Comparison of ENCODE assay signal across 22 mouse cellular contexts in genomic region chr5:118818294-118818693, GRCm38 (mm10).
"Had no signal": no experiment of that assay in that cellular context is flagged by ENCODE, and none has a peak within 500 bp of the region (broad histone marks: within the 10 kb centered on the region; RNA-seq: fewer than 3 reads in every experiment).

No protein-coding gene starts in this region.

- H3K27me3 ChIP-seq: heart, embryonic 12.5 days; hindbrain, embryonic 13.5 days; hindbrain, embryonic 15.5 days; liver, embryonic 12.5 days had no signal

- H3K4me1 ChIP-seq: hindbrain, embryonic 13.5 days; hindbrain, embryonic 15.5 days; limb, embryonic 15.5 days; liver, embryonic 12.5 days had no signal

- H3K4me2 ChIP-seq: heart, embryonic 12.5 days; hindbrain, embryonic 13.5 days; hindbrain, embryonic 15.5 days; limb, embryonic 15.5 days; liver, embryonic 12.5 days had no signal

- H3K36me3 ChIP-seq: heart, embryonic 10.5 days; heart, embryonic 12.5 days; hindbrain, embryonic 13.5 days; hindbrain, embryonic 15.5 days; limb, embryonic 15.5 days; liver, embryonic 12.5 days had no signal

- H3K9ac ChIP-seq: heart, embryonic 12.5 days; hindbrain, embryonic 13.5 days; hindbrain, embryonic 15.5 days; limb, embryonic 15.5 days; liver, embryonic 12.5 days; liver, embryonic 14.5 days had no signal

- DNase-seq: gastrocnemius, adult 2 months; gastrocnemius, postnatal 10 days; gastrocnemius, postnatal 25 days; heart, adult 18-20 months; heart, postnatal 10 days; heart, postnatal 36 days; kidney, adult 18-20 months; kidney, adult 8-10 months; kidney, postnatal 10 days; kidney, postnatal 25 days; kidney, postnatal 4 days had no signal

- ATAC-seq: hindbrain, postnatal 0 days; intestine, postnatal 0 days; liver, embryonic 12.5 days had no signal

- H3K9me3 ChIP-seq: hindbrain, embryonic 15.5 days; limb, embryonic 15.5 days had no signal

- H3K27ac ChIP-seq: gastrocnemius, adult 2 months; heart, embryonic 10.5 days; hindbrain, embryonic 13.5 days; hindbrain, embryonic 15.5 days; hindbrain, postnatal 0 days; layer of hippocampus, adult 2 months; left cerebral cortex, adult 2 months; limb, embryonic 15.5 days; liver, embryonic 12.5 days; liver, embryonic 14.5 days had no signal

- H3K4me3 ChIP-seq: gastrocnemius, adult 2 months; heart, embryonic 10.5 days; heart, embryonic 12.5 days; hindbrain, embryonic 13.5 days; hindbrain, embryonic 15.5 days; layer of hippocampus, adult 2 months; left cerebral cortex, adult 2 months; limb, embryonic 15.5 days; liver, embryonic 12.5 days had no signal
